Mouse (Mus musculus): ENCODE measurements around the gene Actl10.

The Actl10 gene

GRCm38 (mm10) chr2:154550937-154551336 is 639 bp upstream of the Actl10 start:
- DNase-seq (ENCODE audit: extremely low read depth, low read depth, low spot score) = no peak

- no peak for DNase-seq (ENCODE audit: extremely low read depth, low read depth, low spot score)
Measured at GRCm38 (mm10) chr2:154551927-154552326, 351 bp downstream of the Actl10 start.

- DNase-seq (ENCODE audit: extremely low read depth, low read depth, low spot score) = no peak
Measured at GRCm38 (mm10) chr2:154552424-154552907, 890 bp downstream of the Actl10 start.

GRCm38 (mm10) chr2:154555235-154555634 is 3.7 kb downstream of the Actl10 start:
- no peak for DNase-seq (ENCODE audit: extremely low read depth, low read depth, low spot score)

GRCm38 (mm10) chr2:154557184-154557832 is 5.7 kb downstream of the Actl10 start:
- no peak for DNase-seq (ENCODE audit: extremely low read depth, low read depth, low spot score)

GRCm38 (mm10) chr2:154558264-154559039 is 6.9 kb downstream of the Actl10 start, which contains the start of gene Necab3:
Gene Necab3 (minus strand): TSS chr2:154558890.
- DNase-seq (ENCODE audit: extremely low read depth, low read depth, low spot score) = no peak

GRCm38 (mm10) chr2:154563612-154564170 is 12.1 kb downstream of the Actl10 start:
- peak; percentile 76 for DNase-seq (ENCODE audit: extremely low read depth, low read depth, low spot score)

GRCm38 (mm10) chr2:154565562-154565961 is 14.0 kb downstream of the Actl10 start:
- DNase-seq (ENCODE audit: extremely low read depth, low read depth, low spot score) = no peak

GRCm38 (mm10) chr2:154566641-154567040 is 15.1 kb downstream of the Actl10 start:
- DNase-seq (ENCODE audit: extremely low read depth, low read depth, low spot score) = no peak

- no peak for DNase-seq (ENCODE audit: extremely low read depth, low read depth, low spot score)
Measured at GRCm38 (mm10) chr2:154567766-154568165, 16.2 kb downstream of the Actl10 start.

GRCm38 (mm10) chr2:154568329-154569070 is 16.9 kb downstream of the Actl10 start:
- DNase-seq (ENCODE audit: extremely low read depth, low read depth, low spot score) = no peak

GRCm38 (mm10) chr2:154569071-154569748 is 17.6 kb downstream of the Actl10 start:
- no peak for DNase-seq (ENCODE audit: extremely low read depth, low read depth, low spot score)

- DNase-seq (ENCODE audit: extremely low read depth, low read depth, low spot score) = no peak
Measured at GRCm38 (mm10) chr2:154569836-154570286, 18.3 kb downstream of the Actl10 start, which contains the start of gene E2f1. Gene E2f1 (minus strand): TSS chr2:154569892.

- DNase-seq (ENCODE audit: extremely low read depth, low read depth, low spot score) = no peak
Measured at GRCm38 (mm10) chr2:154570666-154571065, 19.1 kb downstream of the Actl10 start.

- DNase-seq (ENCODE audit: extremely low read depth, low read depth, low spot score) = no peak
Measured at GRCm38 (mm10) chr2:154571266-154571665, 19.7 kb downstream of the Actl10 start.

GRCm38 (mm10) chr2:154571976-154572375 is 20.4 kb downstream of the Actl10 start:
- no peak for DNase-seq (ENCODE audit: extremely low read depth, low read depth, low spot score)

GRCm38 (mm10) chr2:154572996-154573395 is 21.4 kb downstream of the Actl10 start:
- no peak for DNase-seq (ENCODE audit: extremely low read depth, low read depth, low spot score)

- DNase-seq (ENCODE audit: extremely low read depth, low read depth, low spot score) = no peak
Measured at GRCm38 (mm10) chr2:154574271-154574670, 22.7 kb downstream of the Actl10 start.

GRCm38 (mm10) chr2:154576876-154577743 is 25.5 kb downstream of the Actl10 start:
- DNase-seq (ENCODE audit: extremely low read depth, low read depth, low spot score) = no peak

- DNase-seq (ENCODE audit: extremely low read depth, low read depth, low spot score) = no peak
Measured at GRCm38 (mm10) chr2:154577744-154578067, 26.1 kb downstream of the Actl10 start.

All from fat pad, adult 2 months (tissue).